Mouse (Mus musculus) bone marrow macrophage, adult 2 months (primary cell): Measurements from ENCODE around the gene Abca1.

Experiments used
- CTCF ChIP-seq: IDR thresholded peaks from 2 replicates; pipeline ENCODE4 v1.5.1; 2012; ENCODE audit warnings: low read depth, mild to moderate bottlenecking, low read length, moderate library complexity
- POLR2A ChIP-seq: IDR thresholded peaks from 2 replicates; pipeline ENCODE4 v1.6.1; 2012; ENCODE audit warnings: mild to moderate bottlenecking, low read depth, low read length, borderline replicate concordance

- TF ChIP-seq POLR2A (no peak), CTCF (no peak)
These were observed 141.3 kb downstream of the Abca1 start for GRCm38 (mm10) chr4:53018392-53018791.
